Mouse (Mus musculus): ENCODE results near the gene Vezf1.

Gene Vezf1

DNA sequence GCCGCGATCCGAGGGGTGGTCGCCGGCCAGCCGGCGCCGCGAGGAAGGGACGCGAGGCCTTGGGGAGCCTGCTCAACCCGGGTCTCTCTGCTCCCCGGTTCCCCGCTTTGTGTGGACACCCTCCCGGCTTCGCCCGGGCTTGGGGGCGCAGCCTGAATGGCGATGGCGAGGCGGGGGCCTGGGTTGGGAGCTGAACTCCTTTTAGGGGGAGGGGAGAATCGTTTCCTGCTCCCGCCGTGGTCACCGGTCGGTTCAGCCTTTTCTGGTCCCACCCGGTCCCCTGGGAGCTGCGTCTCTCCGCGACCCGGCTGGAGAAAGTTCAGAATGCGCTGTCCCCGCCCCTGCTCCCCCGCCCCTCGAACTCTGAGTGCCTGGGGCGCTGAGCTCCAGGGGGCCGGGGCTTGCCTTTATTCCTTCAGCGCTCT lies 31.5 kb downstream of the Vezf1 start:
- peak; percentile 59 for DNase-seq

DNA sequence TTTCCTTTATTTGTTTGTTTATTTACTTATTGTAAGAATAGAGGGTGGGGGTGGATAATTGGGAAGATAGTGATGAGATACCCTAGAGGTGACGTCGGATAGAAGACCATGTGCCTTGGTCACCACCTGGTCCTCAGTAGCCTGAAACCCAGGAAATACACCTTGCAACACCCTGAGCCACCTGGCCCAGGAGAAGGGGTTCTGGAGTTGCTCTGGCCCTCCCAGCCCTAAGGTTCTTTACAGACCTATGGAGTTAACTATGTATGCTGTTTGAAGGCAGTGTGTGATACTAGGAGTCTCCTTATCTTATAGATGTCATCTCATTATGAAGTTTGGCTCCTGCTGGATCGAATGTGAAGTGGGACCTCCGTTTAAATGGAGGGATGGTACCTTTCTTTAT lies 32.1 kb downstream of the Vezf1 start:
- DNase-seq = no peak

DNA sequence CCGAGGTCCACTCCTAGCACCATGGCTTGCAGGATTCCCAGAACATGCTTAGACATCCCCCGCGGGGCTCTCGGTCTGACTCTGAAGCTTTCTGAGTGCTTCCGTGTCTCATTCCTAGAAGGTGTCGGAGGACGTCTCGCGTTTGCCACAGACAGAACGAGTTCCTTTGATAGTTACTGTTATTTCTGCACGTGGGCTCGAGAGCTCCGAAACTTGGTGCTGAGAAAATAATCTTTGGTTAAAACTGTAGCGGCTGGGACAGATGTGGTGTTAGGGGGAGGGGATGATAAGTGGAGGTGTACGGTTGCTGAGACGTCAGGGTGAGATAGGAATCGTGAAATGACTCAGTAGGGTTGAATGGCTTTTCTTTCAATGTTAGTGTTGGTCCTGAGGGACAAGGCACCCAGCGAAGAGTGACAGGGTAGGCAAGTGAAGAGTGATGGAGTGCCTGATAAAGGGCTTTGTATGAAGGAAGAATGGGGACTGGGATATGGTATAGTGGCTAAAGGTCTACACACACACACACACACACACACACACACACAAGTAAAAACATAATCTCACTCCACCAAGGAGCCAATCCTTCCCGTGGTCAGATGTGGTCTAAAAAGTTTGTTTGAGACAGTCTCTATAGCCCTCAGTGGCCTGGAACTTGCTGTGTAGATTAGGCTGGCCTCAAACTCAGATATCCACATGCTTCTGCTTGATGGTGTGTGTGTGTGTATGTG lies 35.3 kb downstream of the Vezf1 start:
- no peak for DNase-seq

DNA sequence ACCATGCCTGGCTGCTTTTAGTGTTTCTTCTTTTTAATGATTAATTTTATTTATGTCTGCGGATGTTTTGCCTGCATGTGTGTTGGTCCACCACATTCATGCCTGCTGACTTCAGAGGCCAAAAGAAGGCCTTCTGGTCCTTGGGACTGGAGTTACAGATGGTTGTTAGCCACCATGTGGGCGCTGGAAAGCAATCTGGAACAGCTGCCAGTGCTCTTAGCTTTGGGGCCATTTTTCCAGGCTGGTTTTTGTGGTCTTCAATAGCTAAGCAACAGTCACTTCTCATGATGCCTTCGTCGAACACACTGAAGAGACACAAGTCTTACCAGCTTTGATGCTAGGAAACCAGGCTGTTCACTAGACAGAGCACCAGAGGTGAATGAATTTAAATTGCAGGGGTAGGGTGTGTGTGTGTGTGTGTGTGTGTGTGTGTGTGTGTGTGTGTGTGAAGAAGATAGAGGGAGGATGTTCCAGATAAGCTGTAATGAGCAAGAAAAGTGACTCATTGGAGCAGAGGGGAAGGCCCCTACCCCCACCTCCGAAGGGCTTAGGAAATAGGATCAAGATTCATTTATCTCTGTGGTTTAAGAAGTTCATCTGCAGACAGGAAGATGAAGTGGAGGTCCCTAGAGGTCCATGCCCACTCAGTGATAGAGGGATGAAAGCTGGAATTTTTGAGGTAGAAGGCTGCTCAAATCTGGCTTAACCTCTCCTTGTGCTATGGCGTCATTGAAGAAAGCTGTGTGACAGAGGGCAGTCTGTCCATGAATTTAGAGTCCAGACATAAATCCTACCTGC lies 37.6 kb downstream of the Vezf1 start:
- DNase-seq = no peak

DNA sequence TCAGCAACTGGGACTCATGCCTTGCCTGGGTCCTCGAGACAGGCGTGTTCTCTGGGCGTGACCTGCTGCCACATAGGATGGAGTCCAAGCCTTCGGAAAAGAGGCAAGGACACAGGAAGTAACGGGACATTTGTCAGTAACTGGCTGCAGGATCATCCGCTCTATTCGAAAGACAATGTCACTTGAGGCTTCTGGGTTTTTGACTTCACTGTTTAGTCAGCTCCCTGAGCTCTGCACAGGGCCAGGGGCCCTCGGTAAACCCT lies 38.1 kb downstream of the Vezf1 start:
- DNase-seq = no peak

DNA sequence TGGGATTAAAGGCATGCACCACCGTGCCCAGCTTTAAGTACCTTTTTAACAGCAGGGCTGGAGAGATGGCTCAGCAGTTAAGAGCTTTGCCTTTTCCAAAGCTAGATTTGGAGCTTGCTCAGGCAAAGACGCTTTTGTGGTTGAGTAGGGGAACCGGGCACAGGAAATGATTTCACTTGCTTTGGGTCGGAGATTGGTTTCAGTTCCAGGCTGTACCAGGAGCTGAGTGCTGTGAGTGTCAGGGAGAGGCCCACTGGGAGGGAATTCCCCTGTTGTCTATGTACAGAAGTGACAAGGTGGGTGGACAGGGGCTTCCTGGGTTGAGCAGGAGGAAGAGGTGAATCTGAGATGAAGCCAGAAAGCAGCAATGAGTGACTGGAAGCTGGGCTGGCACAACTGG lies 39.3 kb downstream of the Vezf1 start:
- DNase-seq = no peak

DNA sequence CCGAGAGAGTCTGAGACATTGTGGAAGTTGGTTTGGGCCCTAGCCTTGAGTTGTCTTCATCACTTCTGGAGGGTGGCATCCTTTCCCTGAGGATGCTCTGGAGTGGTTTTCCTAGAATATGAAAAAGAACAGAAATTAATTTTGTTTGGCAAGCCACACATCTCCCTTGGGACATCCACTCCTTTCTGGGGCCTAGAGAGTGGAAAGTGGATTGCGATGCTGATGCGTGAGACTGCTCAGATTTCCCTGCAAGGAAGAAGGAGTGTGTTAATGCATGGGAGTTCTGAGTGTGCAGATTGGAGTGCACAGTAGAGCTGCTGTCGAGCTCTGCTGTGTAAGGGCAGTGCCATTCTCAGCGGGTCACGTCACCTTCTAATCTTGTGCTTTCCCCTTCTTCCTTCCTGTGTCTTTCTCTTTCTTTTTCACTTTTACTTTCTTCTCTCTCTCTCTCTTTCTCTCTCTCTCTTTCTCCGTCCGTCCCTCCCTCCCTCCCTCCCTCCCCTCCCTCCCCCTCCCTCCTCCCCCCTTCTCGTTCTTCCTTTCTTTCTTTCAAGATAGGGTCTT lies 42.0 kb downstream of the Vezf1 start:
- no peak for DNase-seq

DNA sequence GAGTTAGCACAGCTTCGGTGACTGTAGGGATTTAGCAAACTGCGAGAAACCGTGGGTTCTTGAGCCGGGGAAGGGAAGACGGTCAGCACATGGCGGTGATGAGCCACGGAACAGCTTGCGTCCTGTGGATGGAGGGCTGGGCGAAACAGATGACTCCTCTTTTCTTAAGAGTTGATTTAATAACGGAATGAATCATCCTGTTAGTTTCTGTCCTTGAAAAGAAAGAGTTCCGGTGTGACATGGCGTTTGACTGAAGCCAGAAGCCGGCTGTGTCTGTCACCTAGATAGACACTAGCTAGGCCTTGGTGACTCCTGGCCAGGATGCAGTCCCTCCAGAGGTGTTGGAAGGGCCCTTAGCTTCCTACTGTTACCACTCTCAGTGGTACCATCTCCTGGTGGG lies 44.0 kb downstream of the Vezf1 start:
- no peak for DNase-seq

DNA sequence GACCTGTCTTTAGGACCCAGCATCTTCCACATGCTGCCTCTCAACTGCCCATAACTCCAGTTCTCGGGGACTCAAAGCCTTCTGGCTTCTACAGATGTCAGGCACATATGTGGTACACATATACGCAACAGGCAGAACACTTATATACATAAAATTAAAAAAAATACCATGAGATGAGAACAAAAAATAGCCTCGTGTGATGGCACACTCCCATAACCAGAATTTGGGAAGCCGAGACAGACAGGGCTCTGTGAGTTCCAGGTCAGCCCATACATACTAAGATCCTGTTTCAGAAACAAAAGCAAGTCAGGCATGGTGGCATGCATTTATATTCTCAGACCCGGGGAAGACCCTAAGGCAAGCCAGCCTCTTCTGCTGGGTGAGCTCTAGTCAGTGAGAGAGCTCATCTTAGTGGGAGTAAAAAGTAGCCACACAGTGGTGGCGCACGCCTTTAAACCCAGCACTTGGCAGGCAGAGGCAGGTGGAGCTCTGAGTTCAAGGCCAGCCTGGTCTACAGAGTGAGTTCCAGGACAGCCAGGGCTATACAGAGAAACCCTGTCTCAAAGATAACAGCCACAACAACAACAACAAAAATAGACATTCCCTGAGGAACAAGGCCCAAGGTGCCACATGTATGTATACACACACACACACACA lies 44.7 kb downstream of the Vezf1 start:
- DNase-seq = no peak

DNA sequence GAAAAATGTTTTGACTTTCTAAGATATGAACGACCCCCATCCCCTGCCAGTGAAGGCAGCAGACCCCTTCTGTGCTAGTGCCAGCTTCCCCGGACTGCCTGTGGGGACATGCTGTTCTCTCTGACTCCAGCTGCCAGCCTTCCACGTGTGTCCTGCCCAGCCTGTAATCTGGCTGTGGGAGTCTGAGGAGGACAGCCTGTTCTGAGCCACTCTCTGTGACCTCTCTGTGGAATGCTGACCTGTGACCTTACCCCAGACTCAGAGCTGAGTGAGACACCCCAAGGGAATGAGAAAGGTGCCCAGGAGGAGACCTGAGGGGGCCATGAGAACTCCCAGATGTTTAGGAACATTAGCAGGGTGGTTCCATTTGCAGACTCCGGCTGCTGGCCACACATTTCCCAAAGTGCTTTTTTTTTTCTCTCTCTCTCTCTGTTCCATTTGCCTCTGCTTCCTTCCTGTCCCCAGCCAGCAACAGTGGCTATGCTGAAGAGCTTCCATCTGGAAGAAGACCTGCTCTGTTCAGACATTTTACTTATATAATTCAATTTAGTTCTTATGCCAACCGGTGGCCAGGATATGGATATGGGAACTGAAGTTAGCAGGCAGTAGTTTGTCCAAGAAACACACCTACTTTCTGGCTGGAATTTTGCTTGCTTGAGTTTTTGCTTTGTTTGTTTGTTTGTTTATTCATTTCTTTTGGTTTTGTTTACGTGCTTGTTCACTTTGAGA lies 45.6 kb downstream of the Vezf1 start:
- DNase-seq = no peak

DNA sequence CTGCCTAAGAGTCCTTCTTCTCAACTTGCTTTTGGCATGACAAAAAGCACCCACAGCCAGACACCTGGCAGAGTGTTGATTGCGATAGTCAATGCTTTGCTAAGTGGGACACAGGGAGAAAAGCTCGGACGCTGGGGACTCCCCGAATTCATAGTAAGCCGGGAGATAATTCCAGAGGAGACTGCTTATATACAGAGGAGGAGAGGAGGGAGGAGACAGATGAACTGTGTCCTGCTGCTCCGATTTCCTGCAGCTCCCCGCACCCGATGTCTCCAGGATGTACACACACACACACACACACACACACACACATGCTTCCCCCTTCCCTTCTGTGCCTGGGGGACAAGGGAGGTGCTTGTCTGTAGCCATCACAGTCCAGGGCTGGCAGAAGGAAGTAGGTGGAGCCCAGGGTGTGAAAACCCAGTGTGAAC lies 46.8 kb downstream of the Vezf1 start:
- DNase-seq = peak; percentile 21

DNA sequence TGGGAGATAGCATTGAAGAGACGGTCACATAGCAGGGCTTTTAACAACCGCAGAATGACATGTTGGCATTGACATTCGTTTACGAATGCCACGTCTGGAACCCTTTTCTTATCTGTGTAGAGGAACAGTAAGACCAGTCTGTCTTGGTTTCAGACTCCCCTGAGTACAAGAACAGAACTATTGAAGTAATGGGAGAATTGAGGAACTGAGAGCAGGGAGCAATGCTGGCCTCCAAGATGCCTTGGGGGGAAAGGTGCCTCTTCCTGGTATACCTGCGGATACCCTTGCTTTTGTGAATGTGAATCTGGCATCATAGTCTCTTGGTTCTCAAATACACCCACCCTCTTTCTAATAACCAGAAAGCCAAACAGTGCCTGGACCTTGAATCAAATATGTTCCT lies 48.5 kb downstream of the Vezf1 start:
- DNase-seq = no peak

DNA sequence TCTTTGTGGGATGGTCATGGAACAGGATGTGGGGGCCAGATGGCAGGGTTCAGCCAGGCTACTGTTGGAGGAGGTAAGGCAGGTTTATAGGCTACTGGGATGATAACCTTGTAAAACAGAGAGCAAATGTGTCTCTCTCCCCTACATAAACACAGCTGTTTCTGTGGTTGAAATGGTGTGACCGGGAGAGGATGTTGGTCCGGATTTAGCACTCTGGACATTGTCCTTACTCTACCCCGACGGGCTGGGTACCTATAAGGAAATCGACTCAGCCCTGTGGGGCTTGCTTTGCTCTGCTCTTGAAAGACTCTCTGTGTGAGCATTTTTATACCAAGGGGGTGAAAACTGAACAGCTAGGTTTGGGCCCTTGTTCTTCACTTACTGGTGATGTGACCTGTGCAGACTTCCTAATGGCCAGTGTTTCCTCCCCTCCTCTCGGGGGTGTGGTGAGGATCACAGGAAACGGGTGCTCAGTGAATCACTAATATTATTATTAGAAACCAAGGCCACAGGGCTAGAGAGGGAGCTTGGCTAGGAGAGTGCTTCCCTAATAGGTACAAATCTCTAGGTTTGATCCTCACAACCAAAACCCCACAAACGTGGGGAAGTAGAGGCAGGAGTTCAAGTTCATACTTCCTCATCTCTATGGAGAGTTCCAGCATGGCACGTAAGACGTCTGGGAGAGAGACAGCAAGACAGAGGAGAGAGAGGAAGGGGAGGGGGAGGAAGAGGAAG lies 49.4 kb downstream of the Vezf1 start:
- DNase-seq = no peak

DNA sequence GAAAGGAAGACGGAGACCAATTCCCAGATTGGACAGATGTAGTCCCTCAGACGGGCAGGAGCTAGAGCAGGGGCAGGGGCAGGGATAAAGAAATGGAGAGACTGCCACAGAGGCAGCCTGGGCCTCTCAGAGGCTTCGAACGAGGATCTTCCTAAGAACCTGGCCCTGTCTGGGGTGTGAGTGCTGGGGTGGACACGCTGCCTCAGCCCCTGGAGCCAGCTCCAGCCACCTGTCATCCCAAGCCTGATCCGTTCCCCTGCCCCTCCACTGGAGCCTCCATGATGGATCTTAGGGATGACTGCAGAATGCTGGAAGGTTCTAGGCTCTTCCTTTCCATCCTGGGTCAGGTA lies 50.0 kb downstream of the Vezf1 start:
- DNase-seq = no peak

DNA sequence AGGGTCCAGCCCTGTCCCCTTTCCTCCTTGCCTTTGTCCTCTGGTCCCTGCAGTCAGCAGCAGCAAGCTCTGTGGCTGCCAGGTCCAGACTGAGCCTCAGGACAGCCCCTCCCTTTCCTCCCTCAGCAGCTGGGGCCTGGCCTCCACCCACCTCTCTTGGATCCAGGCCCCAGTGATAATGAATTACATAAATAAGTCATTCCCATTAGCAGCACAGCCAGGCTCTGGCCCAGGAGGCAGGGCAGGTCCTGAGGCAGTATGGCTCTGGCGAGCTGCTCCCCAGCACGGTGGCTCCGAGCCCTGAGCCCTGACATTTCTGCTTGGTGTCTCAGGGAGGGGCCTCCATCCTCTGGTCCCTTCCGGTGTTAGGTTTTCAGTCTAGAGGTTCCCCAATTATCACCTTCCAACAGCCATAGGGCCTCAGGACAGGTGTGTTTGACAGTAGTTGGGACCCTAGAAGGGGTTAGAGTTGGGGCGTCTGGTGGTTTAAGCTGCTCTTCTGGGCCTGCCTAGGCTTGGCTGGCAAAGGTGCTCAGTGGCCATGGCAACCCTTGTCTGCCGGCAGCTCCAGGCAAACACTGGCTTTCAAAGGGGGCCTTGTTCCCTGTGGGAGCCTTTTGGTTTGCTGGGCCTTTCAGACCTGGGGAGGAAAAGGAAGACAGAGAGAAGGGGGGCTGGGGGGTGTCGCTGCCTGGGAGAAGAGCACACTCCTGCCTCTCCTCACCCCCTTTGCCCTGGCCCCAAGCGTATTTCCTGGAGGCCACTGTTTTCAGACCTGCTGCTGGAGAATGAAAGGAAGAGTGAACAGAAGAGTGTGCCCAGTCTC lies 51.0 kb downstream of the Vezf1 start:
- peak; percentile 41 for DNase-seq

DNA sequence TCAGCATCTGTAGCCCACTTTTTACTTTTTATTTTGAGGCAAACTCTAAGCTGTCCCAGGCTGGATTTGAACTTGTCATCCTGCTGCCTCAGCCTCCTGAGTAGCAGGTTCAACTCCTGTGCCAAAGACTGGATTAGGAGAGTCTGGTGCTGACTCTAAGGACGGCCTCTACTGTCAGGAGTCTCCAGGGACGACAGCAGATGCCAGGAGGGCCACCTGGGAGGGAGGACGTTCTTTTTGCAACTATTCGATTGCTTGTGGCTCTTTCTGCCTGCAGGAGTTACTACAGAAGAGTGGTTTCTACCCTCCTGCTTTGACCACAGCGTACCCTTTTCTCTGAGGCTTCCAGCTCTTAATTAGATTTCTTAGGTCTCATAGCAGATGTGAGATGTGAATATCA lies 54.5 kb downstream of the Vezf1 start:
- DNase-seq = no peak

DNA sequence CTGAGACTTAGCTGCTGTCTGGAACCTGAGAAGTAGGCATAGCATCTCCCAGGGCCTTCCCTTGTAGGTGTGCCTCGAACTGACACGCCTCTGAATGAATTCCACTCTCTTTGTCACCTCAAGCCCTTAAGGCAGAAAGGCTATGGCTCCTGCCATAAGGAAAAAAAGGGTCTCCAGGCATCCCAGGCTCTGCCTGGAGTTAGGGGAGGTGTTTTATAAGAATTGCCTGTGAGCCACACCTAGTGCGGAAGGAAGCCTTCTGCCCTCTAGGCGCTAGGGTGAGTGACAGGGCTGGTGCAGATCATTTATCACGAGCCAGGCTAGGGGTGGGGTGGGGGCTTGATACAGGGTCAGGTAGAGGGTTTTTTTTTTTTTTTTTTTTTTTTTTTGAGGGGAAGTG lies 54.9 kb downstream of the Vezf1 start:
- no peak for DNase-seq

DNA sequence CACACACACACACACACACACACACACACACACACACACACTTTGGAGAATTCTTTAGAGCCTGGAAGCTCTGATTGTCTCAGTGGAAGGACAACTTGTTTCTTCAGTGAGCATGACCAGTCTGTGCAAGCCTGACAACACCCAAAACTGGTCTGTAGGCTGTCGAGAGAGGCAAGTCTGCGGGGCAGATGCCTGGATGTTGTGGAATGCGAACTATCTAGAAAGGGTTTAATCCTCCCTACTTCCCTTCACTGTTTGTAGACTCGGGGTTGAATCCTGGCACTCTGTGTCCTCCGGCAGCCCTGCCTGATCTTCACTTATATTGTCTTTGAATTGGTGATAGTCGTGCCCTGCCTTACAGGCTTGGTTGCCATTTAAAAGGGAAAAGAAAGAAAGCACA lies 55.7 kb downstream of the Vezf1 start:
- no peak for DNase-seq

DNA sequence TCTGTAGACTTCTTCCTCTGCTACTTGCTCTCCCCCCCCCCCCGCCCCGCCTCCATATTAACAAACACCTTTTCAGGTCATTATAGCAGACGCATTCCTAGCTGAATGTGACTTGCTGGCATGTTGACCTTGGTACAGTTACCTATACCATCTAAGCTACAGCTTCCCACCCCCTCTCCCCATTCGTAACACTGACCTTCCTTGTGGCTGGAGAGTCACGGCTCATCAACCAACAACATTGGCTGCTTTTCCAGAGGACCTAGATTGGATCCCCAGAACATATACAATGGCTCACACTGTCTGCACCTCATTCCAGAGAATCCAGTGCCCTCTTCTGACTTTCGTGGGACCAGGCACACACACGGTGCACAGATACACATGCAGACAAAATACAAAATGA lies 57.4 kb downstream of the Vezf1 start:
- DNase-seq = no peak

DNA sequence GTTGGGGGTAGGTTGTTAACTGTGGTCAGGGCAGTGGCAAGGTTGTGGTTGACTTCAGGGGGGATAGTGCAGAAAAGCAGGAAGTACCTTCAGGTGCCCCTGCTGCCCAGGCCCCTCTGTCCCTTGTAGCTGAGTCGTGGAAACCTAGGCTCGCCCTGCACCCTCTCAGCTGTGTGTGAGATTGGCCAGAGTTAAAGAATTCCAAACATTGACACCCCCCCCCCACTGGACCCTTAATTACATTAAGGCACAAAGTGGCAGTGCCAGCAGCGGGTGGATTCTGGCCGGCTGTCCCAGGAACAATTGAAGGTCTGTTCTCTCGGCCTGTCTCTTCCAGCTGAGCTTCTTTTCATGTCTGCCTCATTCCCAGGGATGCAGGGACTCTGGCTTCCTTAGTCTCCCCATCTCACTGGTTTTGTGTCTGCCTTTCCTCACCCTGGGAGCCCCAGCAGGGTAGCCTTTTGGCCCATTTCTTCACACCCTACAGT lies 58.3 kb downstream of the Vezf1 start:
- no peak for DNase-seq

DNA sequence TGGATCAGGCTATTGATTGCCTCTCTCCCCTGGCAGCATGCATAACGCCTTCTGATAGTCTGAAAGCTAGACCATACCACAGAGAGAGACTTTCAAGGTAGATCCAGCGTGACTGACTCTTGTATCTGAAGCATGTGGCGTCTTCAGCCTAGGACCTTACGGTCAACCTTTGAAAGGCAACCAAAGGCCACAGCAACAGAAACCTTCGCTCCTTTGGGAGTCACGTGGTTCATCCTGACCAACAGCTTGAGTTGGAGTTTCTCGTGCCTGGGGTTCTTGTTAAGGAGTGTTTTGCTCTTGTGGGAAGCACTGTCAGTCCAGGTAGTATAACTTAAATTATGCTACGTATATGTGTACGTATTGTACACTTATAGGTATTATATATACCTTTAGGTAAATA lies 60.4 kb downstream of the Vezf1 start:
- DNase-seq = no peak

DNA sequence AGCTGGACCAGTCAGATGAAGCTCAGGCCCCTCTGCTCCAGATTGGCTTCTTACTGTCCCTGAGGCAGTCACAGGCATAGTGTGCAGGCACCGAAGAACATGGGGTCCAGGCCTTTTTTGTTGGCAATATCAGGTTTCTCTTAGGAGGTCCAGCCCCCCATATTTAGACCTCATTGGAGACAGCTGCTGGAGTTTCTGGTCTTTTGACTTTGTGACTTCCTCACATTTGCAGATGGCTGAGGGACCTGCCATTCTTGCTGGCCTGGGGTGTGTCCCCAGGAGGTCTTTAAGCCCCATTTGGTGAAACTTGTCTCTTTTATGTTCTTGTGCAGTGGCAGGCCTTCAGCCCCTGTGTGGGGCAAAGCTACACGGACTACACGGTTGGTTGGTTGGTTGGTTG lies 61.2 kb downstream of the Vezf1 start:
- no peak for DNase-seq

All from right cerebral cortex, postnatal 4 days (tissue).